Mouse (Mus musculus) MEL (cell line): Measurements from ENCODE around the gene Col20a1. TPM values are rescaled to one million over a fixed set of nuclear protein-coding genes. Genes with fewer than 3 reads are reported as not detected.

Source experiments
- DNase-seq: peaks from one replicate; pipeline ENCODE4 v3.0.0; 2011; ENCODE audit warnings: low read depth, low spot score
- H3K27ac ChIP-seq: 2 replicates; pipeline ENCODE4 v1.5.1; 2012; ENCODE audit warnings: low read depth, mild to moderate bottlenecking, control low read depth, low read length, moderate library complexity; ENCODE audit not compliant: control insufficient read depth
- H3K27me3 ChIP-seq, 2 experiments: fragments of 150-350 bp in 1 of 2; sonication (generic) in 1 of 2; 2 replicates each; pipeline ENCODE4 v1.6.1; 2012; ENCODE audit warnings: low read length in 2 of 2, mild to moderate bottlenecking in 2 of 2, improper control_type of control experiment in 1 of 2, moderate library complexity in 1 of 2; ENCODE audit not compliant: insufficient read depth in 2 of 2, control insufficient read depth in 1 of 2
- H3K36me3 ChIP-seq, 2 experiments: 2 replicates each; pipeline ENCODE4 v1.6.1; 2012 to 2014; ENCODE audit warnings: low read length in 2 of 2, improper control_type of control experiment in 1 of 2, inconsistent platforms in 1 of 2, mild to moderate bottlenecking in 1 of 2; ENCODE audit not compliant: insufficient read depth in 2 of 2, control insufficient read depth in 1 of 2
- H3K4me1 ChIP-seq, 2 experiments: fragments of 150-350 bp in 1 of 2; sonication (generic) in 1 of 2; 2 replicates each; pipeline ENCODE4 v1.6.1; 2012; ENCODE audit warnings: low read length in 2 of 2, improper control_type of control experiment in 1 of 2, mild to moderate bottlenecking in 1 of 2; ENCODE audit not compliant: insufficient read depth in 2 of 2, control insufficient read depth in 1 of 2
- H3K4me3 ChIP-seq, 2 experiments: fragments of 150-350 bp in 1 of 2; sonication (generic) in 1 of 2; 2 replicates each; pipeline ENCODE4 v1.5.1; 2012; ENCODE audit warnings: low read depth in 2 of 2, low read length in 2 of 2, mild to moderate bottlenecking in 2 of 2, moderate library complexity in 2 of 2, control low read depth in 1 of 2, improper control_type of control experiment in 1 of 2; ENCODE audit not compliant: control insufficient read depth in 1 of 2, insufficient read depth in 1 of 2
- H3K79me2 ChIP-seq: 2 replicates; pipeline ENCODE4 v1.6.1; 2012; ENCODE audit warnings: mild to moderate bottlenecking, low read length, moderate library complexity; ENCODE audit not compliant: control insufficient read depth, poor library complexity, insufficient read depth
- H3K9ac ChIP-seq: 2 replicates; pipeline ENCODE4 v1.6.1; 2012; ENCODE audit warnings: low read depth, mild to moderate bottlenecking, control low read depth, low read length, moderate library complexity; ENCODE audit not compliant: control insufficient read depth, poor library complexity, severe bottlenecking
- H3K9me3 ChIP-seq: fragments of 150-350 bp; sonication (generic); replicated peaks from 2 replicates; pipeline ENCODE4 v1.6.1; 2012; ENCODE audit warnings: mild to moderate bottlenecking, low read length, improper control_type of control experiment, moderate library complexity; ENCODE audit not compliant: insufficient read depth
- CTCF ChIP-seq, 3 experiments: IDR thresholded peaks in 2 of 3; conservative IDR thresholded peaks in 1 of 3; 2 replicates each; pipeline ENCODE4 v1.5.1; 2011 to 2012; ENCODE audit warnings: low read length in 3 of 3, low read depth in 2 of 3, mild to moderate bottlenecking in 2 of 3, improper control_type of control experiment in 1 of 3, inconsistent platforms in 1 of 3, mixed read lengths in 1 of 3, moderate library complexity in 1 of 3; ENCODE audit not compliant: control insufficient read depth in 1 of 3, insufficient read depth in 1 of 3, poor library complexity in 1 of 3, severe bottlenecking in 1 of 3
- ETS1 ChIP-seq: IDR thresholded peaks from 2 replicates; pipeline ENCODE4 v1.6.1; 2012; ENCODE audit warnings: low read depth, mild to moderate bottlenecking, inconsistent platforms, low read length, improper control_type of control experiment, moderate library complexity
- GATA1 ChIP-seq: IDR thresholded peaks from 2 replicates; pipeline ENCODE4 v1.6.1; 2011; ENCODE audit warnings: low read depth, low read length, improper control_type of control experiment
- KAT2A ChIP-seq: conservative IDR thresholded peaks from 2 replicates; pipeline ENCODE4 v1.6.1; 2012; ENCODE audit warnings: low read depth, low read length, improper control_type of control experiment, inconsistent platforms
- MAFK ChIP-seq: IDR thresholded peaks from 2 replicates; pipeline ENCODE4 v1.6.1; 2011; ENCODE audit warnings: low read depth, mild to moderate bottlenecking, low read length, improper control_type of control experiment, borderline replicate concordance
- MAZ ChIP-seq: IDR thresholded peaks from 2 replicates; pipeline ENCODE4 v1.6.1; 2012; ENCODE audit warnings: low read depth, mild to moderate bottlenecking, inconsistent platforms, low read length, improper control_type of control experiment
- MYC ChIP-seq: IDR thresholded peaks from 2 replicates; pipeline ENCODE4 v1.6.1; 2011; ENCODE audit warnings: low read depth, mild to moderate bottlenecking, low read length, improper control_type of control experiment, moderate library complexity
- POLR2A ChIP-seq, 2 experiments: IDR thresholded peaks; 2 replicates each; pipeline ENCODE4 v1.6.1; 2011 to 2012; ENCODE audit warnings: low read length in 2 of 2, mild to moderate bottlenecking in 2 of 2, control low read depth in 1 of 2, improper control_type of control experiment in 1 of 2, low read depth in 1 of 2, moderate library complexity in 1 of 2; ENCODE audit not compliant: control insufficient read depth in 1 of 2, insufficient read depth in 1 of 2, poor library complexity in 1 of 2
- SIN3A ChIP-seq: IDR thresholded peaks from 2 replicates; pipeline ENCODE4 v1.6.1; 2012; ENCODE audit warnings: low read length, improper control_type of control experiment, inconsistent platforms
- SMC3 ChIP-seq: IDR thresholded peaks from 2 replicates; pipeline ENCODE4 v1.6.1; 2011; ENCODE audit warnings: low read depth, low read length, improper control_type of control experiment
- TCF12 ChIP-seq: IDR thresholded peaks from 2 replicates; pipeline ENCODE4 v1.6.1; 2014; ENCODE audit warnings: low read depth, mild to moderate bottlenecking, inconsistent platforms, low read length, improper control_type of control experiment, moderate library complexity
- USF2 ChIP-seq, 2 experiments: IDR thresholded peaks; 2 replicates each; pipeline ENCODE4 v1.6.1; 2011 to 2012; ENCODE audit warnings: improper control_type of control experiment in 2 of 2, low read length in 2 of 2, borderline replicate concordance in 1 of 2, inconsistent platforms in 1 of 2, low read depth in 1 of 2, mild to moderate bottlenecking in 1 of 2; ENCODE audit not compliant: insufficient read depth in 1 of 2
- ZC3H11A ChIP-seq: IDR thresholded peaks from 2 replicates; pipeline ENCODE4 v1.6.1; 2012; ENCODE audit warnings: low read depth, mild to moderate bottlenecking, inconsistent platforms, low read length, improper control_type of control experiment
- ZKSCAN1 ChIP-seq: IDR thresholded peaks from 2 replicates; pipeline ENCODE4 v1.6.1; 2012; ENCODE audit warnings: low read depth, mild to moderate bottlenecking, inconsistent platforms, low read length, improper control_type of control experiment, moderate library complexity
- ZMIZ1 ChIP-seq: IDR thresholded peaks from 2 replicates; pipeline ENCODE4 v1.6.1; 2012; ENCODE audit warnings: low read depth, mild to moderate bottlenecking, inconsistent platforms, low read length, improper control_type of control experiment, moderate library complexity
- polyA plus RNA-seq, 2 experiments: library from polyadenylated mRNA; stranded (reverse) in 1 of 2; unstranded in 1 of 2; fragments of >175 nt in 1 of 2; fragments of >200 nt in 1 of 2; gene quantifications; 2 replicates each; pipeline versions ENCODE4 v1.2.1 to v1.2.4; 2012; ENCODE audit warnings: low replicate concordance in 2 of 2, low read depth in 1 of 2; ENCODE audit not compliant: insufficient read length in 2 of 2, insufficient read depth in 1 of 2, missing spikeins in 1 of 2
- total RNA-seq: library from RNA; depleted of rRNA; stranded (reverse); fragments of 300-350 nt; gene quantifications from 2 replicates; pipeline ENCODE4 v1.2.3, GENCODE M21; 2012

The Col20a1 gene
- total and polyA plus RNA-seq, 3 experiments = 0.23 to 0.40 TPM; not detected in 1

- Histone ChIP-seq H3K27ac (no peak overlapping the region), H3K79me2 (no peaks in the 10 kb centered on the region), H3K27me3 (peaks cover 0 to 3% of the 10 kb centered on the region in 2 experiments; a peak in 1 of 4 replicates), H3K4me3 (no peak overlapping the region), H3K9ac (no peak overlapping the region), H3K4me1 (peaks cover 0 to 12% of the 10 kb centered on the region in 2 experiments; a peak in 2 of 4 replicates)
- DNase-seq = no peak
- no peak for TF ChIP-seq KAT2A
- TF ChIP-seq, all 39 proteins: peak for 0
- Histone ChIP-seq H3K36me3 (no peaks in the 10 kb centered on the region), H3K9me3 (no peaks in the 10 kb centered on the region)
These were observed 48.9 kb downstream of the Col20a1 start for GRCm38 (mm10) chr2:181035186-181035585.

GRCm38 (mm10) chr2:181036561-181036960, 50.2 kb downstream of the Col20a1 start:
- H3K36me3 ChIP-seq = no peaks in the 10 kb centered on the region
- no peak overlapping the region for H3K9ac ChIP-seq
- H3K4me3 ChIP-seq = no peak overlapping the region
- no peaks in the 10 kb centered on the region for H3K79me2 ChIP-seq
- TF ChIP-seq USF2 (IDR thresholded peaks at IDR 0.05; ENCODE audit: borderline replicate concordance in 1 of 2, insufficient read depth in 1 of 2, low read depth in 1 of 2, low read length in 2 of 2) = no peak
- TF ChIP-seq POLR2A (IDR thresholded peaks at IDR 0.05; ENCODE audit: control insufficient read depth in 1 of 2, insufficient read depth in 1 of 2, low read depth in 1 of 2, low read length in 2 of 2, poor library complexity in 1 of 2) = no peak
- no peak for TF ChIP-seq ZKSCAN1
- no peak for TF ChIP-seq ETS1
- no peak for TF ChIP-seq MAFK
- no peak for TF ChIP-seq MYC
- TF ChIP-seq ZC3H11A = no peak
- no peak for TF ChIP-seq CTCF (IDR thresholded peaks at IDR 0.05 in 2 of 3, conservative IDR thresholded peaks at IDR 0.05 in 1 of 3; ENCODE audit: control insufficient read depth in 1 of 3, insufficient read depth in 1 of 3, low read depth in 2 of 3, low read length in 3 of 3, poor library complexity in 1 of 3, severe bottlenecking in 1 of 3)
- TF ChIP-seq MAZ = no peak
- TF ChIP-seq TCF12 = no peak
- no peak for TF ChIP-seq ZMIZ1
- TF ChIP-seq GATA1 = no peak
- TF ChIP-seq SMC3 = no peak
- TF ChIP-seq SIN3A = no peak
- TF ChIP-seq, all 39 proteins: peak for 0
- Histone ChIP-seq H3K9me3 (no peaks in the 10 kb centered on the region), H3K27me3 (peaks cover 0 to 3% of the 10 kb centered on the region in 2 experiments; a peak in 1 of 4 replicates), H3K4me1 (peaks cover 0 to 12% of the 10 kb centered on the region in 2 experiments; a peak in 2 of 4 replicates), H3K27ac (no peak overlapping the region)
- no peak for DNase-seq
